Mouse (Mus musculus) kidney, adult 2 months (tissue): ENCODE measurements around the gene Slc25a38. TPM values are rescaled to one million over a fixed set of nuclear protein-coding genes. Genes with fewer than 3 reads are reported as not detected.

Source experiments
- DNase-seq: peaks from one replicate; pipeline ENCODE4 v3.0.0; 2021
- H3K27ac ChIP-seq: fragments of 200-500 bp; 2 replicates; pipeline ENCODE4 v1.5.1; 2012; ENCODE audit warnings: low read depth, low read length, control low read depth, inconsistent platforms; ENCODE audit not compliant: insufficient read depth
- H3K27me3 ChIP-seq: fragments of 200-500 bp; replicated peaks from 2 replicates; pipeline ENCODE4 v1.6.1; 2012; ENCODE audit warnings: mild to moderate bottlenecking, moderate library complexity, low read length, inconsistent platforms; ENCODE audit not compliant: control insufficient read depth, insufficient read depth
- H3K36me3 ChIP-seq: fragments of 200-500 bp; 2 replicates; pipeline ENCODE4 v1.6.1; 2012; ENCODE audit warnings: mild to moderate bottlenecking, moderate library complexity, low read length, inconsistent platforms; ENCODE audit not compliant: control insufficient read depth, insufficient read depth
- H3K4me1 ChIP-seq: fragments of 200-500 bp; 2 replicates; pipeline ENCODE4 v1.6.1; 2011; ENCODE audit warnings: low read length; ENCODE audit not compliant: control insufficient read depth, insufficient read depth
- H3K4me3 ChIP-seq: fragments of 200-500 bp; 2 replicates; pipeline ENCODE4 v1.5.1; 2011; ENCODE audit warnings: mild to moderate bottlenecking, low read depth, low read length, control low read depth; ENCODE audit not compliant: insufficient read depth
- CTCF ChIP-seq: fragments of 200-500 bp; conservative IDR thresholded peaks from 2 replicates; pipeline ENCODE4 v1.5.1; 2011; ENCODE audit warnings: low read depth, mild to moderate bottlenecking, control low read depth, low read length, moderate library complexity, mixed read lengths; ENCODE audit not compliant: insufficient read depth, insufficient read length
- POLR2A ChIP-seq: fragments of 200-500 bp; IDR thresholded peaks from one replicate; pipeline ENCODE4 v1.6.1; 2011; ENCODE audit warnings: low read depth, low read length, control low read depth
- WGBS: fragments of 180-500 bp; shearing (Covaris S2); methylation state at CpG from one replicate; pipeline ENCODE4 v1.1.7; 2018; 5-methylcytosine and 5-hydroxymethylcytosine counted together
- polyA plus RNA-seq: library from polyadenylated mRNA; depleted of rRNA; stranded (reverse); fragments of >200 nt; gene quantifications from 2 replicates; pipeline ENCODE4 v1.2.3, GENCODE M21; 2012

The Slc25a38 gene
- polyA plus RNA-seq, 1 experiment = 52.0 TPM

DNA sequence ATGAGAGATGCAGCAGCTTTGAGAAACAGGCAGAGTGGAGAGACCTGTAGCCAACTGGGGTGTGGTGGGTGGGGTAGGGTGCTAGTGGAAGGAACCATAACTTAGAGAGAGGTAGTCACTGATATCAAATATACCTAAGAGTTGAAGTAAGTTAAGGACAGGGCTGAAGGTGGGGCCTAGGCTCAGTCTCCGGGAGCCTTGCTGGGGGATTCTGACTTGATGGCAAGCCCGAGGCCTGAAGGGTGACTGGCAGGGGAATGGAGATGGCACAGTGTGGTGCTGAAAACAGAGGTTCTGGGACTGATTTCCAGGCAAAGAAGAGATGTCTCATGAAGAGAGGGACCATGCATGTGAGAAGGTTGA, 4.6 kb downstream of the Slc25a38 start:
- DNase-seq = no peak
- H3K36me3 ChIP-seq = no peaks in the 10 kb centered on the region
- H3K27me3 ChIP-seq = no peaks in the 10 kb centered on the region
- 96% methylated on average over 2 of the region's 2 CpGs for WGBS
- H3K27ac ChIP-seq = no peak overlapping the region
- H3K4me1 ChIP-seq = peaks cover 7% of the 10 kb centered on the region; the same call in 1 of the 2 replicates
- TF ChIP-seq CTCF (no peak), POLR2A (no peak)
- H3K4me3 ChIP-seq = no peak overlapping the region

DNA sequence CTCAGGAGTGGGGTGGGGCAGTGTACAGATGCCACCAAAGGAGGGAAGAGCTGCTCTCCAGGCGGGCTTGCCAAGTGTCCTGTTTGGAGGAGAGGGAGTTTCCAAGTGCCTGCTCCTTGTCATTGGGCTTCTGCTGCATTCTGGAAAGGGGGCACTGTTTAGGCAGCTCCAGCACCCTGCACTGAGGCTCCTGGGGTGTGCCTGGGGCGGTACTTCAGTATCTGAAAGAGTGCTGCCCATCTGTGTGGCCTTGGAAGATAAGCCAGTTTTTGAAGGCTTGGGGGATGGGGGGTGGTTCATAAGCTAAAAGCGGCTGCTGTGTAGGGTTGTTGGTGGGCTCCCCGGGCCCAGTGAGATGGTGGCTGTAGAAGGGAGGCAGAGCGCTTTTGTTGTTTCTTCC, 5.4 kb downstream of the Slc25a38 start:
- TF ChIP-seq POLR2A (no peak), CTCF (no peak)
- H3K36me3 ChIP-seq = no peaks in the 10 kb centered on the region
- H3K4me3 ChIP-seq = no peak overlapping the region
- H3K27me3 ChIP-seq = no peaks in the 10 kb centered on the region
- WGBS = 87% methylated on average over 5 of the region's 5 CpGs
- peaks cover 7% of the 10 kb centered on the region; the same call in 1 of the 2 replicates for H3K4me1 ChIP-seq
- no peak overlapping the region for H3K27ac ChIP-seq
- DNase-seq = no peak

DNA sequence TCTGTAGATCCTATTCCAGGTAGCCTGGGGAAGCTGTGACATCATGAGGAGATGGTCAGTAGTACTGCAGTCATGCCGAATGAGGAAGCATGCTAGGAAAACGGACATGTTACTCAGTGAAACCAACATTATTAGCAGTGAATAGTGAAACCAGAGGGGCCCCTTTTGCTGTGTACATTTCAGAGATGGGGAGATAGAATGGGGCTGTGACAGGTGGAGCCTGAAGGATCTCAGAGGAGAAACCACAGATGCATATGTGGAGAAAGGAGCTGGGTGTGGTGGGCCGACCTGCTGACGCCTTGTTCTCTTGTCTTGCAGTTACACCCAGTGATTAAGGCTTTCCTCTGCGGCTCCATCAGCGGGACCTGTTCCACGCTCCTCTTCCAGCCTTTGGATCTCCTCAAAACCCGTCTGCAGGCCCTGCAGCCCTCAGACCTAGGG, 6.0 kb downstream of the Slc25a38 start:
- Histone ChIP-seq H3K4me1 (peaks cover 4% of the 10 kb centered on the region; the same call in 1 of the 2 replicates), H3K27ac (no peak overlapping the region), H3K4me3 (no peak overlapping the region), H3K36me3 (no peaks in the 10 kb centered on the region), H3K27me3 (no peaks in the 10 kb centered on the region)
- 85% methylated on average over 8 of the region's 8 CpGs for WGBS
- peak; percentile 17 for DNase-seq
- TF ChIP-seq CTCF (no peak), POLR2A (no peak)

DNA sequence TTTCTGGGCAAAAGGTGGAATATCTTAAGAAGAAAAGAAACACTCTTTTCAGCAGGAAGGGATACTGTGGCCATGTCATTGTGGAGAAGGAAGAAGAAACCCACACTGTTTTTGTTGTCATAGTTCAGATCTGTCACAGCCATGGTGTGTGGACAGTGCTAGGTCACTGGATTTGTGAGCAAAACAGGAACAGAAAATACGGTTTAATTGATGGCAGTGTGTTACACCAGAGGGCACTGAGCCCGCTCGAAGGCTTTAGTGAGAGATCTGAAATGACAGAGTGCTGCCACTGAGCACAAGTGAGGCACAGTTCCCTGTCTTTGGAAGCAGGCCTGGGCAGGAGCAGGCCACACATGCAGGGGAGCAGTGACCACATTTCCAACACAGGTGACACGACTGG, 8.0 kb downstream of the Slc25a38 start:
- 79% methylated on average over 4 of the region's 4 CpGs for WGBS
- Histone ChIP-seq H3K4me1 (no peaks in the 10 kb centered on the region), H3K27me3 (no peaks in the 10 kb centered on the region), H3K27ac (no peak overlapping the region), H3K36me3 (no peaks in the 10 kb centered on the region), H3K4me3 (no peak overlapping the region)
- TF ChIP-seq CTCF (no peak), POLR2A (no peak)
- no peak for DNase-seq

DNA sequence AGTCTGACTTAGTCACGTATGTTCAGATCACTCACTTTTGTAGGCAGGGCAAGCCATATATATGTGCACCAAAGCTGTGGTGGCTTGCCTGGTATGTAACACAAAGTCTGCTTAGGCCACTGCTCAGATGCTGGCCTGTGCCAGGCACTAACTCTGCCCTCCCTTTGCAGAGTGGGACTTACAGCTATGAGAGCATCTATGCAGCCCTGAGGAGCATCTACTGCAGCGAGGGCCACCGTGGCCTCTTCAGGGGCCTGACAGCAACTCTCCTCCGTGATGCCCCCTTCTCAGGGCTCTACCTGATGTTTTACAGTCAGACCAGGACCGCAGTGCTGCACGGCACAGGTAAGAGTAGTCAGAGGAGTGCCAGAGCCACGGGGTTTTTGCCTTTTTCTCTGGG, 10.3 kb downstream of the Slc25a38 start:
- no peaks in the 10 kb centered on the region for H3K27me3 ChIP-seq
- WGBS = 95% methylated on average over 7 of the region's 7 CpGs
- no peak overlapping the region for H3K27ac ChIP-seq
- no peak for TF ChIP-seq CTCF
- no peaks in the 10 kb centered on the region for H3K36me3 ChIP-seq
- H3K4me1 ChIP-seq = no peaks in the 10 kb centered on the region
- no peak for DNase-seq
- no peak overlapping the region for H3K4me3 ChIP-seq

DNA sequence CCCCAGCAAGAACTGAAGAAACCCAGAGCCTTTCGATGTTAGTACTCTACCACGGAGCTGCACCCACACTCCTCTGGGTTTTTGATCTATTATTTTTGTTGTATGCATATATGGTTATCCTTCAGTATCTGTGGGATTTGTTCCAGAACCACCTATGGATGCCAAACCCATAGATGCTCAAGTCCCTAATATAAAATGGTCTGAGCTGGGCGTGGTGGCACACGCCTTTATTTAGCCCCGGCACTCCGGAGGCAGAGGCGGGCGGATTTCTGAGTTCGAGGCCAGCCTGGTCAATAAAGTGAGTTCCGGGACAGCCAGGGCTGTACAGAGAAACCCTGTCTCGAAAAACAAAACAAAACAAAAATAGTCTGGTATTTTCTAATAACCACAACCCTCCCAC, 16.7 kb downstream of the Slc25a38 start:
- peak overlapping the region; percentile 13; the same call in 1 of the 2 replicates for H3K4me3 ChIP-seq
- no peaks in the 10 kb centered on the region for H3K27me3 ChIP-seq
- no peaks in the 10 kb centered on the region; the same call in 1 of the 2 replicates for H3K4me1 ChIP-seq
- DNase-seq = no peak
- H3K27ac ChIP-seq = peak overlapping the region; percentile 82
- H3K36me3 ChIP-seq = peaks cover 2% of the 10 kb centered on the region
- WGBS = 52% methylated on average over 11 of the region's 11 CpGs
- no peak for TF ChIP-seq POLR2A
- TF ChIP-seq CTCF = no peak

DNA sequence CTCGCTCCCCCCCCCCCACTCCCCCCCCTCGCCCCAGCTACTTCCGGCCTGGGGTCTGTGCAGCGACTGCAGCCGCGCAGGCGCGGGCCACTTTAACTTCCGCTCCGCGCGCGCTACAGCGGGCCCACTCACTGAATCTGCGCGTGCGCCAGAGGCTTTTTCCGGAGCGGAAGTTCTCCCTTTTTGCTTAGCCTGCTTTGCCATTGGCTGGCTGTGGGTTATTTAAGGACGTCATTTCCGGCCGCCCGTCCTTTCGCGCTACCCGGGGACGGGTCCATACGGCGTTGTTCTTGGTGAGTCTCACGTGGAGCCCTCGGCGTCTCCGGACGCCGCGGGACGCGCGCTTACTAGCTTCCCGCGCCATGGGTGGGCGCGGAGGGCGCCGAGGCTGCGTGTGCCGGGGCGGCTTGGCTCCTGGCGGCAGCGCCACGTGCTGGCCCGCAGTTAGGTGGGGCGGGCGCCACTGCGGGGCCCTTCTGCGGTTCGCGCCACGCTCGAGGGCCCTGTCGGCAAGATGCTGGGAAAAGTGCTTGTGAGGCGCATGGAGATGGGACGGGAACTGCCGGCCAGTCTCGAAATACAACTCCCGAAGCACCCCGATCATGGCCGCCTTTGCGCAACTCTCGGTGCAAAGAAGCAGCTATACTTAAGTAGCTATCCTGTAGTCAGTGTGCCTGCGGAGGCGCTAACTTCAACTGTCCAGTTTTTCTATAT, 17.5 kb downstream of the Slc25a38 start, which contains the start of gene Rpsa:
TSS of gene Rpsa (plus strand) at position 152 of the 714 bp plus-strand sequence.
- TF ChIP-seq CTCF = no peak
- TF ChIP-seq POLR2A = peak; percentile 86
- H3K36me3 ChIP-seq = peaks cover 2% of the 10 kb centered on the region
- under 1% methylated on average over 71 of the region's 72 CpGs for WGBS
- H3K4me3 ChIP-seq = peak within 1 kb of the TSS; percentile 66
- H3K27me3 ChIP-seq = no peaks in the 10 kb centered on the region
- H3K4me1 ChIP-seq = no peaks in the 10 kb centered on the region; the same call in 1 of the 2 replicates
- DNase-seq = peak; percentile 98
- peak within 1 kb of the TSS; percentile 82 for H3K27ac ChIP-seq
